Mouse (Mus musculus): ENCODE measurements around the gene Rad51c. TPM values are rescaled to one million over a fixed set of nuclear protein-coding genes. Genes with fewer than 3 reads are reported as not detected.
"Not testable (repeated sequence)": the region's sequence is repeated elsewhere in the genome, so short reads cannot be mapped to it uniquely, and the experiment has no call there.

Rad51c gene
- total RNA-seq, 2 experiments from 2014 or later = 1.8 to 1.9 TPM

GRCm38 (mm10) chr11:87432447-87432846 is 27.7 kb upstream of the Rad51c start:
- DNase-seq = no peak

DNA sequence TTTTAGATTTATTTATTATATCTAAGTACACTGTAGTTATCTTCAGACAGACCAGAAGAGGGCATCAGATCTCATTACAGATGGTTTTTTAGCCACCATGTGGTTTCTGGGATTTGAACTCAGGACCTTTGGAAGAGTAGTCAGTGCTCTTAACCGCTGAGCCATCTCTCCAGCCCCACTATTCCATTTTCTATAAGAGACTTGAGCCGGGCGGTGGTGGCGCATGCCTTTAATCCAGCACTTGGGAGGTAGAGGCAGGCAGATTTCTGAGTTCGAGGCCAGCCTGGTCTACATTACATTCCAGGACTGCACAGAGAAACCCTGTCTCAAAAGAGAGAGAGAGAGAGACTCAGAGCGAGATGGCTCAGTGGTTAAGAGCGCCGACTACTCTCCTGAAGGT is 27.1 kb upstream of the Rad51c start:
- not testable (repeated sequence) for DNase-seq

- no peak for DNase-seq
Measured at GRCm38 (mm10) chr11:87430374-87430773, 25.6 kb upstream of the Rad51c start.

GRCm38 (mm10) chr11:87429363-87429762 is 24.6 kb upstream of the Rad51c start:
- DNase-seq = no peak

DNA sequence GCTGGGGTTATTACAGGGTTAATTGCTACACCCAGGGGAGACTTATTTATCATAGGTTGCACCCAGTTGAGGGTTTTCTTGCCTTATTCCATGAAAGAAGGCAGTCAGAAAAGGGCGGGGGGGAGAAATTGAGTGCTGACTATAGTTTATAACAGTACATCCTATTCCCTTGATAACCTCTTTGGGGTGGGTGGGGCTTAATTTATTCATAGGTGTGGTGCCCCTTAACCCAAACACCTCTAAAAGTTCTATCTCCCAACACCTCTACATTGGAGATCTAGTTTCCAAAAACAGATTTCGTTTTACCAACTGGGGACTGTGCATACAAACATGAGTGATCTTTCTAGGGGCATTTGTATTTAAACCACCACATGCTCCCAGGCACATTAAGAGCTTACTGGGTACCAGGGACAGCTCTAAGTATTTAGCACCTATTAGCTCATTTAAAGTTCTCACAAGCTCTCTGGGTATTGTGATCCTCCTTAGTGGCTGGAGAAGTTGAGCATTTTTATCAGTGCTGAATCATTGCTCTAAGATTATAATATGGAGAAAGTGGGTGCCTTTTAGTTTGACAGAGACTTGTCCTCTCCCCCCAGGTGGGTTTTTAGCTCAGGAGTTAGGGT is 23.4 kb upstream of the Rad51c start:
- DNase-seq = no peak

GRCm38 (mm10) chr11:87427273-87428050 is 22.7 kb upstream of the Rad51c start:
- no peak for DNase-seq

GRCm38 (mm10) chr11:87426450-87427250 is 21.9 kb upstream of the Rad51c start:
- peak; percentile 89 to 91 for DNase-seq

GRCm38 (mm10) chr11:87426121-87426449 is 21.3 kb upstream of the Rad51c start:
- DNase-seq = no peak

- DNase-seq = peak in 1 of 2 experiments; percentile 24
Measured at GRCm38 (mm10) chr11:87423551-87424325, 19.0 kb upstream of the Rad51c start.

DNA sequence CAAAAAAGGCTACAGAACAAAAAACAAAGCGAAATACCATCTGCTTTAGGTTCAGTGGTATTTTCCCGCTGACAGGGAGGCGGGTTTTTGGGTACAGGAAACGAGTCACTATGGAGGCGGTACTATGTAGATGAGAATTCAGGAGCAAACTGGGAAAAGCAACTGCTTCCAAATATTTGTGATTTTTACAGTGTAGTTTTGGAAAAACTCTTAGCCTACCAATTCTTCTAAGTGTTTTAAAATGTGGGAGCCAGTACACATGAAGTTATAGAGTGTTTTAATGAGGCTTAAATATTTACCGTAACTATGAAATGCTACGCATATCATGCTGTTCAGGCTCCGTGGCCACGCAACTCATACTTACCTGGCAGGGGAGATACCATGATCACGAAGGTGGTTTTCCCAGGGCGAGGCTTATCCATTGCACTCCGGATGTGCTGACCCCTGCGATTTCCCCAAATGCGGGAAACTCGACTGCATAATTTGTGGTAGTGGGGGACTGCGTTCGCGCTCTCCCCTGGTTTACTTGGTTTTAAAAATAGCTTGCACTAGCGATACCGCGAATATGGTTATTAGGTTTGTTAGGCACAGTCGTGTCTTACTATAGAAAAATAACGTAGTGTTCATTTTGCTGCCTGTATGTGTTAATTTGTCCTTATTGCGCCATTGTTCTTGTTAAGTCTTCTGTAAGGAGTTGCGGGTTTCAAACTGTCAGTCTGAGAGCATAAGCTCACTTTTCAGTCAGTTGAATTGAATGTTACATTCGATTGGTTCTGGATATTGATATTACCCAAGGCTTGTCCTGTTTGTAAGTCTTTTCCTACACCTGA is 18.0 kb upstream of the Rad51c start:
- DNase-seq = peak; percentile 87 to 91

DNA sequence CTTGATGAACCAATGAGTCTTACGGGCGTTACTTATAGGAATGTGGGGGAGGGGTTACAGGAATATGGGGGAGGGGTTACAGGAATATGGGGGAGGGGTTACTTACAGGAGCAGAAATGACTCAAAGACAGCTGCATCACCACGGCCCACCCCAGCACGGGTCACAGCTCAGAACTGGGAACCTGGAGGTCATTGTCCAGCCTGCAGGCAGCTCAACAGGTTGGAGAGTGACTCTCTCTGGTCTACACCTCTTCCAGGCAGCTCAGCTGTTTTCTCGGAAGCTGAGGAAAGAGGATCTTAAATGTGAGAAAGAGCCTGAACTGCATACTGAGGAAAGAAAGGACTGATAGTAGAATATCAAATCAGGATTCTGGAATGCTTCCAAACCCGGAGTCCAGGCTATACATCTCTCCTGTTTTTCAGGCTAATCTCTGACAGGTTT is 17.0 kb upstream of the Rad51c start:
- DNase-seq = peak in 1 of 2 experiments; percentile 47

GRCm38 (mm10) chr11:87420861-87421260 is 16.1 kb upstream of the Rad51c start:
- no peak for DNase-seq

- DNase-seq = no peak
Measured at GRCm38 (mm10) chr11:87416120-87416519, 11.4 kb upstream of the Rad51c start.

- not testable (repeated sequence) for DNase-seq
Measured at GRCm38 (mm10) chr11:87413412-87413811, 8.7 kb upstream of the Rad51c start.

DNA sequence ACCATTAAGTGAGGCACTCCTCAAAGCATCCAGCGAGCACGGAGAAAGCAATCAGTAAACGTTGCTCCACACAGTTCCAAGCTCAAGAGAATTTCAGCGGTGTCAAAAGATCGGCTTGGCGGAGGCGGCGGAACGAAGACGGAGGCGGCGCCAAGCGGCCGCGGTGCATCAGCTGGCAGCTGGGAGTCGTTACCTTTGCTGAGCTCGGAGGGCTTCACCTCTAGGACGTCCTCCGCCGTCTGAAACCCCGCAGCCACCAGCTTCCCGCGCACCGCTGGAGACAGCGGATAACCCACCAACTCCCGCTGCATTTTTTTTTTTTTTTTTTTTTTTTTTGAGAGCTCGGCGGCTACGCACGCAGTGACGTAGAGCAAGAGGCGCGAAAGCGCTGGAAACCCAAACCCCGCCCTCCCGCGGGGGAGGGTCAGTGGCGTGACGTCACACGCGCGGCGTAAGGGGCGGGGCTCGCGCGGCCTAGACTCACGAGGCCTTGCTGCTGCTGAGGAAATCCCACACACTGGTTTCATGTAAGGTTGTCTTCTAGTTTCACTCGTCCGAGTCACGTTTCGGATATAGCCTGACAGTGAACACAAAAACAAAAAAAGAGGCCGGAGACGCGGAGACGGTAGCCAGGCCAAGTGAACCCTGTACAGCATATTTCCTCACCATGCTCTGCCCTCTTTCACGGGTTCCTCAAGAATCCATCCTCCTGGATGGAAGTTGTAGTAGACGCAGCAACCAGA is 472 bp downstream of the Rad51c start:
- DNase-seq = peak; percentile 96 to 98

- DNase-seq = no peak
Measured at GRCm38 (mm10) chr11:87398402-87398801, 6.4 kb downstream of the Rad51c start.

GRCm38 (mm10) chr11:87393855-87394254 is 10.9 kb downstream of the Rad51c start:
- DNase-seq = peak in 1 of 2 experiments; percentile 48

DNA sequence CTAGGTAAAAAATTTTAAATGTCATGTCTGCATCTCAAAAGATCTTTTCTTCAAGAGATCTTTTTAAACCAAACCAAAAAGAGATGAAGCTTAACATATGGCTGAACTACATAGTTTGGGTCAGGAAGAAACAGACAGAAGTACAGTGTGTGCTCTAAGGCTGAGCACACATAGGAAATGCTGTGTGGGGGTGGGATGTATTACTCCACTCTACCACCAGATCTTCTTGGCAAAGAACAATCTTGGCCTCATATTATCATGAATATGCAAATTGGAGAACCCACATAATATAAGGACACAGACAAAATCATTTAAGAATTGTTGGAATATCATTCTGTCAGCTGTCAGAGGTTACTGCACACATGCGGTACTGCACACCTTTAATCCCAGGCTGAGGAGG is 19.1 kb downstream of the Rad51c start:
- no peak for DNase-seq

DNA sequence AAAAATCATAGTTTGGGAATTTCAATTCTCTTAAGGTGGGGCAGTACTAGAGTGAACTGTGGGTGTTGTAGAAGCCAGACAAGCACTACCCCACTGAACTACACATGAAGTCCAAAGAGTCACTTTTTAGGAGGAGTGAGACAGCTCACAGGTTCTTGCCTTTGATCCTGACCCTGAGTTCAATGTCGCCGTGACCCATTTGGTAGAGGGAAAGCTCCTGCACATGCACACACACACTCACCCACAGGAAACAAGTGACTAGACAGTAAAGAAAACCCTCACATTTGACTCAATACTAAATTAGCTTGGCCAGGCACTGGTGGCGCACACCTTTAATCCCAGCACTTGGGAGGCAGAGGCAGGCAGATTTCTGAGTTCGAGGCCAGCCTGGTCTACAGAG is 20.2 kb downstream of the Rad51c start:
- no peak for DNase-seq

DNA sequence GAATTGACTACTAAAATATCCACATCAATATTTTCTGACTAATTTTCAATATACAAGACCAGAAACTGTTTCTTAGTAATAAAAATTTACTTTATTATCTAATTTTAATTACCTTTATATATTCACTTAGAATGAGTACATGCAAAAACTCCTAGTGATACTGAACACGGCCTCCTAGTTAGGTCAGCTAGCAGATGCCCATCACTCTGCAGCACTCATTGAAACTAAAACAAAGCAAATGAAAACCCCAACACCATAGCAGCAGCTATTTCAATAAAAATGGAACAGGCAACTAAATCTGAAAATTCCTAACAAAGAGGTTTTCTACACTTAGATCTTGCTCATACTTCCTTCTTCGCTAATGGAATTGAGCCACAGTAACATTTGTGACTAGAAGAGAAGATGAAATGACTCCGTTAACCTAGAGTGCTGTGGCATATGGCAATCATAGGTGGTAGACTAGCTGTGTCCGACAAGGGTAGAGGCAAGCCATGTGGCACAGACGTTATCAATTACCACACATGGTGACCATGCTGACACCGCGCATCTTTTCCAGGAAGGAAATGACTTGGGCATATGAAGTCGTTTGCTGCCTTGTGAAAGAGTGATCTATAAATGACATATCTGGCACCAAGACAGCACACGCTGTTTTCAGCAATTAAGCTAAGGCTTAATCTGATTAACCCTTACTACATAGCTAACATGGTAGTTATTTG is 36.7 kb downstream of the Rad51c start:
- no peak for DNase-seq

Measured in heart, adult 18-20 months (tissue).